Mouse (Mus musculus): ENCODE data around the gene Zfyve21. TPM values are rescaled to one million over a fixed set of nuclear protein-coding genes. Genes with fewer than 3 reads are reported as not detected.

Zfyve21 gene
- polyA plus RNA-seq, 1 experiment from 2014 or later, result 39.8 TPM

- no peak overlapping the region for H3K4me2 ChIP-seq
- 94% methylated on average over 6 of the region's 6 CpGs for whole genome bisulfite sequencing
- H3K9ac ChIP-seq (replicated peaks), result no peak overlapping the region
- no peaks in the 10 kb centered on the region for H3K9me3 ChIP-seq (replicated peaks)
- no peak for ATAC-seq (ENCODE audit: low FRiP score)
- no peak overlapping the region for H3K27ac ChIP-seq (replicated peaks)
- no peak overlapping the region for H3K4me3 ChIP-seq (replicated peaks)
- no peaks in the 10 kb centered on the region for H3K4me1 ChIP-seq
- H3K36me3 ChIP-seq, result peaks cover 93% of the 10 kb centered on the region
- H3K27me3 ChIP-seq (replicated peaks), result no peaks in the 10 kb centered on the region
These were observed 27.0 kb upstream of the Zfyve21 start for GRCm38 (mm10) chr12:111787015-111787414.

GRCm38 (mm10) chr12:111790090-111790489 is 23.9 kb upstream of the Zfyve21 start:
- WGBS, result 96% methylated on average over 5 of the region's 5 CpGs
- no peak for ATAC-seq (ENCODE audit: low FRiP score)
- Histone ChIP-seq H3K4me2 (no peak overlapping the region), H3K4me3 (replicated peaks) (no peak overlapping the region), H3K36me3 (peaks cover 88% of the 10 kb centered on the region), H3K4me1 (no peaks in the 10 kb centered on the region), H3K9me3 (replicated peaks) (no peaks in the 10 kb centered on the region), H3K9ac (replicated peaks) (no peak overlapping the region), H3K27me3 (replicated peaks) (no peaks in the 10 kb centered on the region), H3K27ac (replicated peaks) (no peak overlapping the region)

GRCm38 (mm10) chr12:111790631-111791030 is 23.3 kb upstream of the Zfyve21 start:
- peaks cover 90% of the 10 kb centered on the region for H3K36me3 ChIP-seq
- no peaks in the 10 kb centered on the region for H3K9me3 ChIP-seq (replicated peaks)
- H3K4me2 ChIP-seq, result no peak overlapping the region
- no peak overlapping the region for H3K9ac ChIP-seq (replicated peaks)
- ATAC-seq (ENCODE audit: low FRiP score), result no peak
- no peaks in the 10 kb centered on the region for H3K27me3 ChIP-seq (replicated peaks)
- no peak overlapping the region for H3K4me3 ChIP-seq (replicated peaks)
- 90% methylated on average over 7 of the region's 7 CpGs for WGBS
- no peak overlapping the region for H3K27ac ChIP-seq (replicated peaks)
- no peaks in the 10 kb centered on the region for H3K4me1 ChIP-seq

DNA sequence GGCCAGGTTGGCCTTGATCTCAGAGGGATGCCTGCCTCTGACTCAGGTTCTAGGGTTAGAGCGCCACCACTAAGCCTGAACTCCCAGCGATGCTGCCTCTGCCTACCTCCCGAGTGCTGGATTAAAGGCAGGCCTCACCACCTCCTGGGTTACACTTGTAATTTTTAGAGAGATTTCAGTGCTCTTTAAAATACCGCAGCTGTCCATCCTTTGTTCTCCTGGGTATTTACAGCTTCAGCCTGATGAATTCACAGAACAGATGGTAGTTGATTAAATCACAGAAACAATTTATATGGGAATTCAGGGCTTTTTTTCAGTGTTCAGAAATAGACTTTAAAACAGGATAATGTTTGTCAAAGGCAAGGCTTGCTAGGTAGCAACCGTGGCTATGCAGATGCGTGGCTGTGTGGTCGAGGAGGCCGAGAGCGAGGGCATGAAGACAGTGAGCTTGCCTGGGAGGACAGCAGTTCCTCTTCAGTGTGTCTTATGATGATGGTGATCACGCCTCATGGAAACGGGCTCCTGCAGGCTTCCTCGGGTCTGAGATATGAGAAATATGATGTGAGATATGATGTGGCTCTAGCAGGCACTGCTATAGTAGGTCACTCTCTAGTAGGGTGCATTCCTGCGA is 22.4 kb upstream of the Zfyve21 start:
- Histone ChIP-seq H3K9ac (replicated peaks) (no peak overlapping the region), H3K36me3 (peaks cover 90% of the 10 kb centered on the region), H3K4me1 (no peaks in the 10 kb centered on the region), H3K4me3 (replicated peaks) (no peak overlapping the region), H3K4me2 (no peak overlapping the region), H3K27me3 (replicated peaks) (no peaks in the 10 kb centered on the region), H3K9me3 (replicated peaks) (no peaks in the 10 kb centered on the region), H3K27ac (replicated peaks) (0 out of 2 replicates have a peak overlapping the region, but pooled peaks have one; percentile 66)
- WGBS, result 69% methylated on average over 13 of the region's 13 CpGs
- no peak for ATAC-seq (ENCODE audit: low FRiP score)

- peaks cover 78% of the 10 kb centered on the region for H3K36me3 ChIP-seq
- H3K9ac ChIP-seq (replicated peaks), result no peak overlapping the region
- no peak overlapping the region for H3K4me3 ChIP-seq (replicated peaks)
- no peaks in the 10 kb centered on the region for H3K4me1 ChIP-seq
- no peaks in the 10 kb centered on the region for H3K27me3 ChIP-seq (replicated peaks)
- 80% methylated on average over 22 of the region's 22 CpGs for WGBS
- no peak overlapping the region for H3K27ac ChIP-seq (replicated peaks)
- ATAC-seq (ENCODE audit: low FRiP score), result no peak
- no peaks in the 10 kb centered on the region for H3K9me3 ChIP-seq (replicated peaks)
- no peak overlapping the region for H3K4me2 ChIP-seq
These were observed 19.9 kb upstream of the Zfyve21 start for GRCm38 (mm10) chr12:111794102-111794501.

DNA sequence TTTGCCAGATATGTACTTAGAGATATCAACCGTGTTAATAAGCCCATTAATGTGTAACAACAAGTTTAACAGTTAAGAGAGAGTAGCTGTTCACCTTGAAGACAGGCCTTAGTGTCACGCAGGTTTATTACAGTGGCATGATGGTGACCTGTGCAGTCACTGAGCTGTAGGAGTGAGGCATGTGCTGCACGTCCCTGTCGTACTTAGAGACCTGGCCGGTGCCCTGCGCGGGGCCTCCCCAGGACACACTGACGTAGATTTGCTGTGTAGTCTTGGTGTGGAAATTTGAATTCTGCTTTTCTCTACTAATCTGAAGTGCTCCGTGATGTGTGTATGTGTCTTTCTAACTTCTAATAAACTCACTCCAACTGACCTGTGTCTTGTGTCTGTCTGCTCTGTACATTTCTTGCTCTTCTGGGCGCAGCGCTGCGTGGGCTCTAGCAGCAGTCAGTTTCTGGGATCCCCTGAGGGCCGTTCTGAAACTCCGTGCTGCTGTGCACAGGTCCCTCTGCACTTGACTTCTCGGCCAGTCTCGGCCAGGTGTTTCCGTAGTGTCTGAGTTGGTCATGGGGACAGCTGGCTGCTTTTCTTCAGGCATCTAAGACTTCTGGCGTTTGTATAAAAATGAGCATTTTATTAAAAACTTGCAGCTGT is 19.3 kb upstream of the Zfyve21 start:
- no peak overlapping the region for H3K9ac ChIP-seq (replicated peaks)
- peaks cover 72% of the 10 kb centered on the region for H3K36me3 ChIP-seq

DNA sequence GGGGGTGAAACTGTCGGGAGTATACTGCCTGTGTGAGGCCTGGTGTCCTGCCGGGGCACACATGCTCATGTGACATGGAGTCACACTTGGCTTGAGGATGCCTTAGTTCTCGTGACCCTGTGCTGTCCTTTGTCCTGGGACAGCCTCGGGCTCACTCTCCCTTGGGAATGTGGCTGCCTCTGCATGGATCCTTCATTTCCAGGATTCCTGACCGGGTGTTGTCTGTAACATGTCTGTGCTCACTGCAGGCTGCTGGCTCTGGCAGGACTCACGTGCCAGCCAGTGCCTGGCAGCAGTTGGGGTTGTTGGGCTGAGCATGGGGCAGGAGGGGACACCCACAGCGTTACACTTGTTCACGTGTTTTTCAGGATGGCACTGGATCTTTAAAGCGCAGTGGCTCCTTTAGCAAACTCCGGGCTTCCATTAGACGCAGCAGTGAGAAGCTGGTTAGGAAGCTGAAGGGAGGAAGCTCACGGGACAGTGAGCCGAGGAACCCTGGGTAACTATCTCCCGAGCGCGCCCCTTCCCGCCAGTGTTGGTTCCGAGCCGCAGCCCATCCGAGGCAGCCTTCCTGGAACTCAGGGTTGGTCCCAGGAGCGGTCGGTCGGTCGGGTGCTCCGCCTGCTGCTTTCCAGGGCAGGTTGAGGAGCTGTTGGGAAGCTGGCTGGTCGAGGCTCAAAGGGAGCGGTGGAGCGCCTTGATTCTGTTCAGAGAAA is 18.6 kb upstream of the Zfyve21 start:
- H3K36me3 ChIP-seq, result peaks cover 65% of the 10 kb centered on the region
- 89% methylated on average over 28 of the region's 28 CpGs for WGBS

More for the DNA sequence above, 19.3 kb upstream of the Zfyve21 start:
- Histone ChIP-seq H3K9me3 (replicated peaks) (no peaks in the 10 kb centered on the region), H3K4me3 (replicated peaks) (no peak overlapping the region), H3K27me3 (replicated peaks) (no peaks in the 10 kb centered on the region), H3K4me2 (no peak overlapping the region), H3K4me1 (no peaks in the 10 kb centered on the region), H3K27ac (replicated peaks) (no peak overlapping the region)
- no peak for ATAC-seq (ENCODE audit: low FRiP score)
- WGBS, result 93% methylated on average over 18 of the region's 18 CpGs

DNA sequence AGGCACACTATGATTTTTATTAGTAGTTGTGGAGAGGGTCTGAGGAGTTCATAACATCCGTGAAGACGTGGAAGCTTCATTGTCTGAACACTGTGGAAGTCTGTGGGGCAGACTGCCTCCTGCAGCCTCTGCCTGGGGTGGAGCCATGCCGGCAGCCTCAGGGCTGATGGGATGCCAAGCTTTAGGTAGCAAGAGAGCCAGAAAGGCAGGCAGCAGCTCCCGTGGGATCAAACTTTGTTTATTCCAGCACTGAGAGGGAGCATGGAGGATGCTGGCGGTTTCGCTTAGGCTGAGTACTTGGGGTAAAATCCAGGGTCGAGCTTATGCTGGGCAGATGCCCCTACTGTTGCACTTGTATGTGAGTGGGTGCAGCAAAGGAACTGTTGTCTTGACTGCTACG is 16.7 kb upstream of the Zfyve21 start:
- 80% methylated on average over 8 of the region's 8 CpGs for WGBS
- Histone ChIP-seq H3K36me3 (peaks cover 56% of the 10 kb centered on the region), H3K9ac (replicated peaks) (no peak overlapping the region), H3K4me1 (no peaks in the 10 kb centered on the region), H3K27ac (replicated peaks) (no peak overlapping the region), H3K4me2 (no peak overlapping the region), H3K9me3 (replicated peaks) (no peaks in the 10 kb centered on the region), H3K4me3 (replicated peaks) (no peak overlapping the region), H3K27me3 (replicated peaks) (no peaks in the 10 kb centered on the region)
- no peak for ATAC-seq (ENCODE audit: low FRiP score)

More for the DNA sequence above, 18.6 kb upstream of the Zfyve21 start:
- no peaks in the 10 kb centered on the region for H3K9me3 ChIP-seq (replicated peaks)
- H3K4me2 ChIP-seq, result no peak overlapping the region
- H3K27me3 ChIP-seq (replicated peaks), result no peaks in the 10 kb centered on the region
- H3K4me3 ChIP-seq (replicated peaks), result no peak overlapping the region
- no peaks in the 10 kb centered on the region for H3K4me1 ChIP-seq
- no peak overlapping the region for H3K27ac ChIP-seq (replicated peaks)
- H3K9ac ChIP-seq (replicated peaks), result no peak overlapping the region
- ATAC-seq (ENCODE audit: low FRiP score), result no peak

DNA sequence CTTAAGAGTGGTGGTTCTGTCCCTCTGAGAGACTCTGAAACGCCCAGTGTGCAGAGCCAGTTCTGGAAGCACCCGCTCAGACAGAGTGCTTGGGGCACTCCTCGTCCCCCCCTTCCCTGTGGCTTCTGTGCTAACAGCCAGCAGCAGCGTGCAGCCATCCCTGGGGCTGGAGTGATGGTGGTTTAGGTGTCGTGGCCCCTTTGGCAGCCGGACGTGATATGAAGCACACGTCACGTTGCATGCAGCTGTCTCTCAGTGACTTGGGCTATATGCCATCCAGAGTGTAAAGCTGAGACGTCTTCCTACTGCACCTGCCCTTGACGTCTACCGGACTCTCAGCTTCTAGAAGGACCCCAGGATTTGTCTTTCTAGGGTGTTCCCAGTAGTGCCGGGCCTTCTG is 15.5 kb upstream of the Zfyve21 start:
- no peak overlapping the region for H3K9ac ChIP-seq (replicated peaks)
- H3K27me3 ChIP-seq (replicated peaks), result no peaks in the 10 kb centered on the region
- H3K4me2 ChIP-seq, result no peak overlapping the region
- H3K9me3 ChIP-seq (replicated peaks), result no peaks in the 10 kb centered on the region
- no peak for ATAC-seq (ENCODE audit: low FRiP score)
- no peaks in the 10 kb centered on the region for H3K4me1 ChIP-seq
- 96% methylated on average over 13 of the region's 13 CpGs for WGBS
- H3K4me3 ChIP-seq (replicated peaks), result no peak overlapping the region
- peaks cover 53% of the 10 kb centered on the region for H3K36me3 ChIP-seq
- no peak overlapping the region for H3K27ac ChIP-seq (replicated peaks)

GRCm38 (mm10) chr12:111800459-111801183 is 13.3 kb upstream of the Zfyve21 start:
- H3K9ac ChIP-seq (replicated peaks), result no peak overlapping the region
- peaks cover 51% of the 10 kb centered on the region for H3K36me3 ChIP-seq
- WGBS, result 90% methylated on average over 10 of the region's 10 CpGs
- no peak overlapping the region for H3K27ac ChIP-seq (replicated peaks)
- H3K4me2 ChIP-seq, result no peak overlapping the region
- no peaks in the 10 kb centered on the region for H3K4me1 ChIP-seq
- H3K9me3 ChIP-seq (replicated peaks), result no peaks in the 10 kb centered on the region
- no peak for ATAC-seq (ENCODE audit: low FRiP score)
- no peaks in the 10 kb centered on the region for H3K27me3 ChIP-seq (replicated peaks)
- no peak overlapping the region for H3K4me3 ChIP-seq (replicated peaks)

GRCm38 (mm10) chr12:111803538-111803937 is 10.4 kb upstream of the Zfyve21 start:
- H3K36me3 ChIP-seq, result peaks cover 51% of the 10 kb centered on the region
- H3K9ac ChIP-seq (replicated peaks), result no peak overlapping the region
- H3K27me3 ChIP-seq (replicated peaks), result no peaks in the 10 kb centered on the region
- H3K9me3 ChIP-seq (replicated peaks), result no peaks in the 10 kb centered on the region
- H3K27ac ChIP-seq (replicated peaks), result no peak overlapping the region
- no peaks in the 10 kb centered on the region for H3K4me1 ChIP-seq
- no peak overlapping the region for H3K4me2 ChIP-seq
- 94% methylated on average over 5 of the region's 5 CpGs for WGBS
- no peak for ATAC-seq (ENCODE audit: low FRiP score)
- H3K4me3 ChIP-seq (replicated peaks), result no peak overlapping the region
